In the genomic region with DNA sequence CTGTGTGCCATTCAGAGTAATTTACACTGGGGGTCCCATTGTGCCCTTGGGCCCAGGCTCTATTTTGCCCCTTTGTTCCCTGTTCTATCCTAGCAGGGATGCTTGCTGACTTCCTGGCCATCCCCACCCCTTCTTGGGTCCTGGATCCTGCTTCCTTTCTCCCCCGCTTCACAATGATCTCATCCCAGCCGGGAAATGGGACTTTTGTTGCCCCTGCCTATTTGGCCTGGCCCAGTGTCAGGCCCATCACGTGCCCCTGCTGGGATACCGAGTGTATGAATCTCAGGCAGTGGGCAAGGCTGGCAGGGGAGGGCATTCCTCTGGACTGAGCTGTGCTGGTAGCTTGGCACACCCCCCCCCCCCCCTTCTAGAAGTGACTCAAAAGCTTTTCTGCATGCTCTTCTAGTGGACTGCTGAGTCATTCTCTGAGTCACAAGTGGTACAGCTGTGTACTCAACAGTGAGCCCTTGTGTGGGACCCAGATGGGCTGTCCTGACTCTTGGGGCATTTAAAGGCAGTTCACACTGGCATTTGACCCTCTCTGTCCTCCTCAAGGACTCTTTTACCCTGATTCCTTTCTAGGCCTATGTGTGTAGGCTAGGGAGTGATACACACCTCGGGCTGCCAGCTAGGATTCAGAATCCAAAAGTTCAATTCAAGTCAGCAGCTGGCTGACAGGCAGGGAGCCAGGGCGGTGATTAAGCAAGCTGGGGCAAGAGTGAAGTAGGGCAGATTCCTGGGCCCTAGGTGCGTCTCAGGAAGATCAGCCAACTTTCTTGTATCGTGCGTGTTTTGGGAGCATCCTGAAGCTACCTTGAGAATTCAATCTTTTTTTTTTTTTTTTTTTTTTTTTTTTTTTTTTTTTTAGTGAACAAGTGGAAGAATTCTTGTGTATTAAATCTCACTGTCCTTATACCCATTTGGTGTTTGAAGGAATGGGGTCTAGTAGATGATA, we compare ENCODE assay signal across 8 mouse cellular contexts.
DNase-seq lines count a peak whose midpoint lies in the region; ATAC-seq and TF ChIP-seq lines count a peak whose summit lies in the region.

No protein-coding gene starts in this region.

- H3K27ac ChIP-seq in cerebellum, adult 2 months (ENCODE audit: insufficient read depth, low read length) = no peak overlapping the region
- no peak overlapping the region for H3K27ac ChIP-seq in intestine, postnatal 0 days (ENCODE audit: low read depth, low read length)
- no peak overlapping the region for H3K27ac ChIP-seq in limb, embryonic 13.5 days

- H3ac ChIP-seq in myocyte (ENCODE audit: control insufficient read depth, insufficient read length) = no peak overlapping the region

- H3K27me3 ChIP-seq in G1E (ENCODE audit: insufficient read depth, low read length) = no peaks in the 10 kb centered on the region
- no peaks in the 10 kb centered on the region for H3K27me3 ChIP-seq in cerebellum, adult 2 months (ENCODE audit: control insufficient read depth, insufficient read depth, low read length)
- no peaks in the 10 kb centered on the region for H3K27me3 ChIP-seq in intestine, postnatal 0 days (replicated peaks; ENCODE audit: control insufficient read depth, insufficient read depth, low read length)
- no peaks in the 10 kb centered on the region for H3K27me3 ChIP-seq in limb, embryonic 13.5 days
- H3K27me3 ChIP-seq in myocyte (ENCODE audit: control insufficient read depth, insufficient read depth, insufficient read length) = no peaks in the 10 kb centered on the region

- peak; percentile 93 for ATAC-seq in G1E (ENCODE audit: extremely low read depth, insufficient number of reproducible peaks, low FRiP score, poor library complexity, severe bottlenecking)
- 0 out of 2 replicates have a peak, but pooled peaks have one; percentile 20 for ATAC-seq in intestine, postnatal 0 days
- ATAC-seq in limb, embryonic 13.5 days (ENCODE audit: low FRiP score, low read depth) = peak; percentile 59; the same call in 1 of the 2 replicates
- ATAC-seq in monocyte, adult 5-6 weeks (replicated peaks; ENCODE audit: insufficient number of reproducible peaks, low FRiP score, low TSS enrichment, poor library complexity, severe bottlenecking) = no peak

- H3K4me2 ChIP-seq in intestine, postnatal 0 days (replicated peaks; ENCODE audit: low read depth) = no peak overlapping the region
- H3K4me2 ChIP-seq in limb, embryonic 13.5 days (replicated peaks) = no peak overlapping the region
- H3K4me2 ChIP-seq in myocyte (ENCODE audit: low read depth) = peak overlapping the region; percentile 73

- WGBS in cerebellum, adult 2 months = 32% methylated on average over 9 of the region's 9 CpGs
- 74% methylated on average over 9 of the region's 9 CpGs for WGBS in intestine, postnatal 0 days
- 75% methylated on average over 9 of the region's 9 CpGs for WGBS in limb, embryonic 13.5 days

- TF ChIP-seq POLR2A in cerebellum, adult 2 months (IDR thresholded peaks at IDR 0.05; ENCODE audit: borderline replicate concordance, insufficient read depth, low read length) = no peak
- TF ChIP-seq POLR2A in myocyte (IDR thresholded peaks at IDR 0.05; ENCODE audit: insufficient read length, low read depth) = no peak

- H3K79me2 ChIP-seq in myocyte (ENCODE audit: control insufficient read depth, insufficient read depth) = peaks cover 73% of the 10 kb centered on the region

- peaks cover 27% of the 10 kb centered on the region for H3K4me1 ChIP-seq in G1E (ENCODE audit: insufficient read depth, low read depth, low read length)
- H3K4me1 ChIP-seq in cerebellum, adult 2 months (ENCODE audit: control insufficient read depth, insufficient read depth, low read length) = no peaks in the 10 kb centered on the region
- H3K4me1 ChIP-seq in intestine, postnatal 0 days (replicated peaks; ENCODE audit: control insufficient read depth, insufficient read depth, low read length) = no peaks in the 10 kb centered on the region
- H3K4me1 ChIP-seq in limb, embryonic 13.5 days = 0 out of 2 replicates have a peak, but pooled peaks cover 4% of the 10 kb centered on the region

- no peaks in the 10 kb centered on the region for H3K9me3 ChIP-seq in G1E (replicated peaks)
- H3K9me3 ChIP-seq in intestine, postnatal 0 days (ENCODE audit: control insufficient read depth) = no peaks in the 10 kb centered on the region
- no peaks in the 10 kb centered on the region for H3K9me3 ChIP-seq in limb, embryonic 13.5 days

- DNase-seq in 3134 (ENCODE audit: extremely low read depth, insufficient read length, low spot score) (peak; percentile 92), G1E (ENCODE audit: low spot score) (peak; percentile 58)
- peak; percentile 20 to 44 for DNase-seq in cerebellum, adult 2 months
- peak; percentile 76 for DNase-seq in gastrocnemius, postnatal 25 days

- H3K9ac ChIP-seq in intestine, postnatal 0 days (ENCODE audit: low read depth, low read length) = no peak overlapping the region
- no peak overlapping the region for H3K9ac ChIP-seq in limb, embryonic 13.5 days

- peak overlapping the region; percentile 50; the same call in 1 of the 2 replicates for H3K4me3 ChIP-seq in G1E (ENCODE audit: low read depth, low read length)
- H3K4me3 ChIP-seq in cerebellum, adult 2 months (replicated peaks; ENCODE audit: insufficient read depth, low read depth, low read length) = no peak overlapping the region
- no peak overlapping the region for H3K4me3 ChIP-seq in intestine, postnatal 0 days (ENCODE audit: low read depth, low read length)
- no peak overlapping the region for H3K4me3 ChIP-seq in limb, embryonic 13.5 days
- no peak overlapping the region for H3K4me3 ChIP-seq in myocyte

- TF ChIP-seq CTCF in G1E (IDR thresholded peaks at IDR 0.05; ENCODE audit: low read depth, low read length) = no peak
- TF ChIP-seq CTCF in cerebellum, adult 2 months (IDR thresholded peaks at IDR 0.05; ENCODE audit: borderline replicate concordance, insufficient read depth, low read depth, low read length) = no peak
- no peak for TF ChIP-seq CTCF in intestine, postnatal 0 days (IDR thresholded peaks at IDR 0.05; ENCODE audit: low read depth)

- no peaks in the 10 kb centered on the region for H3K36me3 ChIP-seq in G1E (replicated peaks)
- H3K36me3 ChIP-seq in intestine, postnatal 0 days (ENCODE audit: control insufficient read depth, insufficient read depth) = no peaks in the 10 kb centered on the region
- no peaks in the 10 kb centered on the region for H3K36me3 ChIP-seq in limb, embryonic 13.5 days
- no peaks in the 10 kb centered on the region for H3K36me3 ChIP-seq in myocyte (ENCODE audit: control insufficient read depth, insufficient read depth)

TF ChIP-seq in myocyte, 11 proteins besides CTCF, POLR2A, EP300 and RAD21:
- peak; percentile 14 for TF ChIP-seq POLR2AphosphoS2 (IDR thresholded peaks at IDR 0.05; ENCODE audit: insufficient read length, low read depth)
- TF ChIP-seq MYOD1 (IDR thresholded peaks at IDR 0.05; ENCODE audit: control insufficient read depth in 1 of 3, insufficient read length in 2 of 3, low read depth in 2 of 3) = peak; percentile 36 to 69 (median 67)
- TF ChIP-seq MAX (IDR thresholded peaks at IDR 0.05; ENCODE audit: low read depth) = peak; percentile 85
- TF ChIP-seq SRF (IDR thresholded peaks at IDR 0.05; ENCODE audit: control insufficient read depth, insufficient read length, low read depth) = peak; percentile 6
- TF ChIP-seq E2F4 (IDR thresholded peaks at IDR 0.05; ENCODE audit: insufficient read depth) = no peak
- TF ChIP-seq REST (IDR thresholded peaks at IDR 0.05; ENCODE audit: insufficient read depth, insufficient read length) = no peak
- TF ChIP-seq CEBPB (IDR thresholded peaks at IDR 0.05; ENCODE audit: insufficient read depth, poor library complexity, severe bottlenecking) = peak; percentile 83
- peak; percentile 100 for TF ChIP-seq USF1 (IDR thresholded peaks at IDR 0.05; ENCODE audit: low read depth)
- no peak for TF ChIP-seq TCF3 (IDR thresholded peaks at IDR 0.05; ENCODE audit: insufficient read length, low read depth)
- peak in 2 of 3 experiments; percentile 59 to 66 for TF ChIP-seq MYOG (IDR thresholded peaks at IDR 0.05; ENCODE audit: control insufficient read depth in 1 of 3, insufficient read depth in 1 of 3, insufficient read length in 2 of 3, low read depth in 2 of 3)
- peak; percentile 73 for TF ChIP-seq TCF12 (IDR thresholded peaks at IDR 0.05; ENCODE audit: insufficient read depth, poor library complexity, severe bottlenecking)

Comparison
In these comparisons a context has a peak if more than half of its experiments do, and no peak if none do; other contexts are left out.
1. DNase-seq: peak in every context shown above with its lines; median percentile 92 in 3134; 76 in gastrocnemius, postnatal 25 days; 58 in G1E; 32 in cerebellum, adult 2 months.